Mouse (Mus musculus) granulocyte monocyte progenitor cell, adult 5-6 weeks (primary cell): ENCODE data around the gene Ssr2. TPM values are rescaled to one million over a fixed set of nuclear protein-coding genes. Genes with fewer than 3 reads are reported as not detected.

Experiments used
- ATAC-seq: replicated peaks from 2 replicates; pipeline ENCODE4 v1.8.0; 2016; ENCODE audit warnings: mild to moderate bottlenecking, moderate TSS enrichment, inconsistent platforms; ENCODE audit not compliant: poor library complexity, severe bottlenecking
- total RNA-seq, 2 experiments: library from RNA; stranded (forward) in 1 of 2; stranded (reverse) in 1 of 2; fragments of 200-712, 200-1000 nt in 1 of 2; fragments of >200 nt in 1 of 2; fragmentation: Nextera tagmentation in 1 of 2; gene quantifications; 2 replicates each; pipeline ENCODE4 v1.2.3; 2014 to 2017

The Ssr2 gene
- total RNA-seq, 2 experiments from 2014 or later: 225 to 434 TPM

- ATAC-seq: no peak
Measured at GRCm38 (mm10) chr3:88541622-88542401, 33.9 kb upstream of the Ssr2 start.

- ATAC-seq: no peak
Measured at GRCm38 (mm10) chr3:88542486-88542885, 33.2 kb upstream of the Ssr2 start.

- ATAC-seq: no peak
Measured at GRCm38 (mm10) chr3:88543174-88543573, 32.5 kb upstream of the Ssr2 start.

GRCm38 (mm10) chr3:88543651-88544410, 31.8 kb upstream of the Ssr2 start:
- 0 out of 2 replicates have a peak, but pooled peaks have one; percentile 25 for ATAC-seq

GRCm38 (mm10) chr3:88544514-88544913, 31.2 kb upstream of the Ssr2 start:
- 0 out of 2 replicates have a peak, but pooled peaks have one; percentile 24 for ATAC-seq

- peak; percentile 68 for ATAC-seq
Measured at GRCm38 (mm10) chr3:88544955-88545591, 30.6 kb upstream of the Ssr2 start.

GRCm38 (mm10) chr3:88546674-88547418, 28.8 kb upstream of the Ssr2 start:
- ATAC-seq: no peak

- ATAC-seq: no peak
Measured at GRCm38 (mm10) chr3:88548180-88548917, 27.3 kb upstream of the Ssr2 start, which contains the start of gene Rab25. TSS of gene Rab25 (minus strand) at chr3:88548300.

GRCm38 (mm10) chr3:88551586-88551985, 24.1 kb upstream of the Ssr2 start:
- ATAC-seq: no peak

- no peak for ATAC-seq
Measured at GRCm38 (mm10) chr3:88552082-88552645, 23.5 kb upstream of the Ssr2 start.

GRCm38 (mm10) chr3:88552676-88553524, 22.8 kb upstream of the Ssr2 start, which contains the start of gene Lamtor2:
TSS of gene Lamtor2 (minus strand) at chr3:88553074.
- ATAC-seq: peak; percentile 79

GRCm38 (mm10) chr3:88553525-88553879, 22.2 kb upstream of the Ssr2 start, which contains the start of gene Ubqln4:
TSS of gene Ubqln4 (plus strand) at chr3:88553758.
- ATAC-seq: peak; percentile 66

GRCm38 (mm10) chr3:88553880-88554586, 21.6 kb upstream of the Ssr2 start:
- peak; percentile 8; the same call in 1 of the 2 replicates for ATAC-seq

GRCm38 (mm10) chr3:88555069-88555605, 20.5 kb upstream of the Ssr2 start:
- ATAC-seq: no peak

GRCm38 (mm10) chr3:88555731-88556130, 19.9 kb upstream of the Ssr2 start:
- no peak for ATAC-seq

GRCm38 (mm10) chr3:88556616-88557015, 19.1 kb upstream of the Ssr2 start:
- ATAC-seq: no peak

GRCm38 (mm10) chr3:88559596-88559995, 16.1 kb upstream of the Ssr2 start:
- no peak for ATAC-seq
